Mouse (Mus musculus) brain, adult 2 months (tissue): ENCODE measurements around the gene Thrsp.

Experiments used
- DNase-seq: peaks from one replicate; pipeline ENCODE4 v3.0.0; 2011; ENCODE audit warnings: low read depth, low spot score

Gene Thrsp

GRCm38 (mm10) chr7:97379304-97379703 is 38.2 kb downstream of the Thrsp start:
- no peak for DNase-seq

DNA sequence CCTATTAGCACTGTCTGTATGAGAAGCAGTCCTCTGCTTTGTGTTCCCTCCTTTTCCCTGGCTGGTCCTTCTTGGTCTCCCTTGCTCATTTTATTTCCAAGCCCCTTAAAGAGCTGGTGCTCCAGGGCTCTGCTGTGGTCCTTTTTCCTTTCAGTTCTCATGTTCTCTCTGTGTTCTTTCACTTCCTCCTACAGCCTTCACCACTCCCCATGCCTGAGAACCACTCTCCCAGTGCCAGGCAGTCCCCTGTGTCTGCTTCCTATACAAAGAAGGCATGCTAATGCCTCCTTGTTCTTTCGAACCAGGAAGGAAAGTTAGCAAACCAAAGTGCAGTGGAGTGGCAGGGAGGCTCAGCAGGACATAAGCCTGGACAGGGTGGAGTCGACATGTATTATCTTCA is 41.6 kb downstream of the Thrsp start:
- no peak for DNase-seq

DNA sequence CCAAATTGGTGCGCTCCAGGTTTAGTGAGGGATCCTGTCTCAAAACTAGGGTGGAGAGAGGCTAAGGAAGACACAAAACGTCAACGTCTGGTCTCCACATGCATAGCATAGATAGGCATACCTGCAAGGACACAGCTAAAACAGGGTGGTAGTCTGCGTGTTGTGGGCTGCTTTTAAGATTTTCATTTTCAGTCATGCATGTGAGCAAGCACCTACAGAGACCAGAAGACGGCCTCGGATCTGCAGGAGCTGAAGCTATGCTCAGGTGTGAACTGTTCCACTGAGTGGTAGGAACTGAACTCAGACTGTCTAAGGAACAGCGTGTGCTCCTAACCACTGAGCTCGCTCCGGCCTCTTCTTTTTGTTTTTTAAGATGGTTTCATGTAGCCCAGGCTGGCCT is 42.4 kb downstream of the Thrsp start:
- DNase-seq = no peak

GRCm38 (mm10) chr7:97365887-97366286 is 51.6 kb downstream of the Thrsp start:
- no peak for DNase-seq
